Comparison of ENCODE assay signal across 8 mouse cellular contexts in the genomic region with DNA sequence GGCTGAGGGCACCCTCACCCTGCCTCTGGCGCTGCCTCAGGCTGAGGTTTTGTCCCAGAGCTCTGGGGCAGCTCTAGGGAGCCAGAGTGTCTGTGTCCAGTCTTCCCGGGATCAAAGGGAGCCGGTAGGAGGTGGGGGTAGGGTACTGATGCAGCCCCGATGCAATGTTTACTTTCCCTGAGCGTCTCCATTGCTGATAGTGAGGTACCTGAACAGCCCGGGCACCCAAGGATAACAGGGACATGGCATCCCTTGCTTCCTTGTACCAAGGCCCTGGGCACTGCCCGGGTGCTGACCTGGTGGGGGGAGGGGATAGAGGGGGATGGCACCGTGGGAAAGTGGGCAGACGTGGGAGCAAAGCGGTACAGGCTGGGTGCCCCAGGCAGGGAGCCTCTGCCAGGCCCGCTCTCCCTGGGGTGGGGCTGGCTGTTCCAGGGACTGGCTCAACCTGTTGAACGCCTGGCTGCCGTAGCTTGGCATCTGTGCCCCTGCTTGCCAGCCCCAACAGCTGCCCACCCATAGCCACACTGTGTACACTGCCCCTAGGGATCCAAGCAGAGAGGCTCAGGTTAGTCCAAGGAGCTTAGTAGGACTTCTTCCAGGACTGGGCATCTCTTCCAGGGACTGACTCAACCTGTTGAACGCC. TPM values are rescaled to one million over a fixed set of nuclear protein-coding genes. Genes with fewer than 3 reads are reported as not detected.
DNase-seq lines count a peak whose midpoint lies in the region; ATAC-seq lines count a peak whose summit lies in the region.

No protein-coding gene starts in this region.

- H3K9ac ChIP-seq in heart, embryonic 13.5 days = peak overlapping the region; percentile 99
- peak overlapping the region; percentile 98 for H3K9ac ChIP-seq in midbrain, embryonic 13.5 days (replicated peaks)

- peak; percentile 15 for DNase-seq in embryo, embryonic 9.5 days (ENCODE audit: extremely low spot score)
- DNase-seq in embryo, embryonic 10.5 days (ENCODE audit: low spot score) = no peak
- peak; percentile 69 for DNase-seq in cerebellum, adult 9-11 months
- DNase-seq in kidney, postnatal 25 days = peak; percentile 50 to 85
- DNase-seq in right cerebral cortex, postnatal 4 days = no peak

- H3K4me2 ChIP-seq in heart, embryonic 13.5 days = peak overlapping the region; percentile 83
- H3K4me2 ChIP-seq in midbrain, embryonic 13.5 days (replicated peaks) = peak overlapping the region; percentile 99

- peak overlapping the region; percentile 99 for H3K4me3 ChIP-seq in heart, embryonic 13.5 days
- H3K4me3 ChIP-seq in midbrain, embryonic 13.5 days (replicated peaks) = peak overlapping the region; percentile 98

- no peaks in the 10 kb centered on the region for H3K9me3 ChIP-seq in heart, embryonic 13.5 days
- no peaks in the 10 kb centered on the region for H3K9me3 ChIP-seq in midbrain, embryonic 13.5 days

- 28% methylated on average over 14 of the region's 14 CpGs for WGBS in heart, embryonic 13.5 days
- 37% methylated on average over 14 of the region's 14 CpGs for WGBS in midbrain, embryonic 13.5 days

- H3K4me1 ChIP-seq in heart, embryonic 13.5 days = peaks cover 74% of the 10 kb centered on the region
- H3K4me1 ChIP-seq in midbrain, embryonic 13.5 days (replicated peaks) = peaks cover 82% of the 10 kb centered on the region

- no peak for ATAC-seq in heart, embryonic 13.5 days (ENCODE audit: extremely low read depth, insufficient number of reproducible peaks, low FRiP score, low TSS enrichment)
- ATAC-seq in midbrain, embryonic 13.5 days = no peak
- no peak for ATAC-seq in CD4-positive, CD25-positive, alpha-beta regulatory T cell, adult 4 months

- no peaks in the 10 kb centered on the region for H3K27me3 ChIP-seq in heart, embryonic 13.5 days (replicated peaks)
- no peaks in the 10 kb centered on the region for H3K27me3 ChIP-seq in midbrain, embryonic 13.5 days

- H3K36me3 ChIP-seq in heart, embryonic 13.5 days = no peaks in the 10 kb centered on the region
- no peaks in the 10 kb centered on the region for H3K36me3 ChIP-seq in midbrain, embryonic 13.5 days

- peak overlapping the region; percentile 91 for H3K27ac ChIP-seq in heart, embryonic 13.5 days (replicated peaks)
- no peak overlapping the region for H3K27ac ChIP-seq in midbrain, embryonic 13.5 days

RNA-seq across cellular contexts. Expression of a gene that starts 3.0 kb away (rescaled TPM):
- 7.3 and 9.4 TPM in 2 replicates for polyA plus RNA-seq in heart, embryonic 13.5 days (2015; fragmentation: Nextera tagmentation; extraction: Ambion mirVana)
- 8.0 and 9.2 TPM in 2 replicates for polyA plus RNA-seq in midbrain, embryonic 13.5 days (2015; fragmentation: Nextera tagmentation; extraction: Ambion mirVana)
- polyA plus RNA-seq in CD4-positive, CD25-positive, alpha-beta regulatory T cell, adult 4 months (2017; shearing (Covaris generic)) = 10 to 100 TPM; 13.3 to 17.6 TPM

RNA-seq across cellular contexts. Expression of a gene that starts 30.9 kb away (rescaled TPM):
- polyA plus RNA-seq in heart, embryonic 13.5 days (2015; fragmentation: Nextera tagmentation; extraction: Ambion mirVana) = not detected in 2 replicates
- polyA plus RNA-seq in midbrain, embryonic 13.5 days (2015; fragmentation: Nextera tagmentation; extraction: Ambion mirVana) = not detected in 2 replicates
- not detected for polyA plus RNA-seq in CD4-positive, CD25-positive, alpha-beta regulatory T cell, adult 4 months (2017; shearing (Covaris generic))

RNA-seq across cellular contexts. Expression of a gene that starts 44.7 kb away (rescaled TPM):
- polyA plus RNA-seq in heart, embryonic 13.5 days (2015; fragmentation: Nextera tagmentation; extraction: Ambion mirVana) = not detected in 2 replicates
- not detected in 2 replicates for polyA plus RNA-seq in midbrain, embryonic 13.5 days (2015; fragmentation: Nextera tagmentation; extraction: Ambion mirVana)
- polyA plus RNA-seq in CD4-positive, CD25-positive, alpha-beta regulatory T cell, adult 4 months (2017; shearing (Covaris generic)) = under 1 TPM in 1 of 2 experiments, not detected in 1; 0.43 TPM

Comparison
In these comparisons a context has a peak if more than half of its experiments do, and no peak if none do; other contexts are left out.
1. DNase-seq: peak in embryo, embryonic 9.5 days (single experiment), cerebellum, adult 9-11 months (single experiment) and kidney, postnatal 25 days (2 of 2); none in embryo, embryonic 10.5 days (single experiment) and right cerebral cortex, postnatal 4 days (single experiment).